Mouse (Mus musculus): ENCODE measurements at regions not wholly inside any gene's neighbourhood (a gene's known extent, or its start where the extent isn't known, plus 50 kb on each side); places are given as distances from the start of the nearest gene placed in this dataset.

- no peak for TF ChIP-seq CHD2 (IDR thresholded peaks at IDR 0.05; ENCODE audit: low read depth, low read length)
- no peak for TF ChIP-seq ZC3H11A (IDR thresholded peaks at IDR 0.05; ENCODE audit: borderline replicate concordance, low read depth, low read length)
- TF ChIP-seq MAFK (IDR thresholded peaks at IDR 0.05; ENCODE audit: insufficient read depth, low read depth, low read length) = no peak
- TF ChIP-seq HCFC1 (IDR thresholded peaks at IDR 0.05; ENCODE audit: borderline replicate concordance, insufficient read depth, low read length) = no peak
- TF ChIP-seq ZNF384 (IDR thresholded peaks at IDR 0.05; ENCODE audit: low read depth, low read length) = no peak
Observed at GRCm38 (mm10) chr14:46567411-46567780, 176.9 kb upstream of the Bmp4 start.
